Mouse (Mus musculus) spleen, adult 2 months (tissue): ENCODE results near the gene Kat6b. TPM values are rescaled to one million over a fixed set of nuclear protein-coding genes. Genes with fewer than 3 reads are reported as not detected.

Experiments used
- DNase-seq, 2 experiments: peaks; one replicate each; pipeline versions ENCODE4 v3.0.0 to v3.0.0-alpha.2; 2012 to 2021; ENCODE audit warnings: low spot score in 2 of 2, low read depth in 1 of 2
- H3K27ac ChIP-seq: fragments of 200-500 bp; 2 replicates; pipeline ENCODE4 v1.5.1; 2012; ENCODE audit warnings: low read length, inconsistent platforms; ENCODE audit not compliant: insufficient read depth
- H3K27me3 ChIP-seq: fragments of 200-500 bp; 2 replicates; pipeline ENCODE4 v1.6.1; 2012; ENCODE audit warnings: mild to moderate bottlenecking, moderate library complexity, low read length, inconsistent platforms; ENCODE audit not compliant: control insufficient read depth, insufficient read depth
- H3K36me3 ChIP-seq: fragments of 200-500 bp; 2 replicates; pipeline ENCODE4 v1.6.1; 2012; ENCODE audit warnings: mild to moderate bottlenecking, low read length, inconsistent platforms; ENCODE audit not compliant: control insufficient read depth, insufficient read depth
- H3K4me1 ChIP-seq: fragments of 200-500 bp; 2 replicates; pipeline ENCODE4 v1.6.1; 2011; ENCODE audit warnings: inconsistent platforms; ENCODE audit not compliant: control insufficient read depth, insufficient read depth, insufficient read length
- H3K4me3 ChIP-seq: fragments of 200-500 bp; 2 replicates; pipeline ENCODE4 v1.5.1; 2011; ENCODE audit warnings: mild to moderate bottlenecking, inconsistent platforms; ENCODE audit not compliant: insufficient read depth, insufficient read length; ENCODE audit errors: extremely low read depth
- CTCF ChIP-seq: fragments of 200-500 bp; IDR thresholded peaks from 2 replicates; pipeline ENCODE4 v1.5.1; 2011; ENCODE audit warnings: mild to moderate bottlenecking, inconsistent platforms; ENCODE audit not compliant: insufficient read depth, insufficient read length, insufficient replicate concordance; ENCODE audit errors: extremely low read depth
- POLR2A ChIP-seq: fragments of 200-500 bp; IDR thresholded peaks from 2 replicates; pipeline ENCODE4 v1.6.1; 2011; ENCODE audit warnings: low read depth, low read length, inconsistent platforms
- WGBS: fragments of 180-500 bp; shearing (Covaris S2); methylation state at CpG from one replicate; pipeline ENCODE4 v1.1.7; 2018; 5-methylcytosine and 5-hydroxymethylcytosine counted together
- polyA plus RNA-seq: library from polyadenylated mRNA; depleted of rRNA; stranded (reverse); fragments of >200 nt; gene quantifications from 2 replicates; pipeline ENCODE4 v1.2.3, GENCODE M21; 2012

Kat6b gene
- polyA plus RNA-seq, 1 experiment: 6.1 TPM

DNA sequence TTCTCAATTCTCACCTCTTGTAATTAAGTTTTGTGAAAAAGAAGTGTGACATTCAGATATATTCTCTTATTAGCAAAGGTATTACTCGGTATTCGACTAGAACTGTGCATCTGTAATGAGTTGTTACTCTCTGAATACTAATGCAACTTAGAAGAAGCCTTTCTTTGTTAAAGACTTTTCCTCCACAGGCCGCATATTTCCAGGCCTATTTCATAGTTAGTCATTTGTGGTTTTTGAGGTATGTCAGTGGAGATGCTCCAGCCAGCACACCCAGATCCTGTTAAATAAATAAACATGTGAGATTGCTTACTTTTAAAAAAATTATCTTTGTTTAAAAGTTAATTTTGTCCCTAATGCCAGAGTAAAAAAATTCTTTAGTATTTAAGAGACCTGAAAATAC lies 66.7 kb downstream of the Kat6b start:
- H3K27ac ChIP-seq: no peak overlapping the region
- H3K36me3 ChIP-seq: no peaks in the 10 kb centered on the region
- WGBS: 84% methylated on average over 3 of the region's 3 CpGs
- H3K4me1 ChIP-seq: no peaks in the 10 kb centered on the region
- DNase-seq: no peak
- TF ChIP-seq POLR2A (no peak), CTCF (no peak)
- no peak overlapping the region for H3K4me3 ChIP-seq
- H3K27me3 ChIP-seq: no peaks in the 10 kb centered on the region

DNA sequence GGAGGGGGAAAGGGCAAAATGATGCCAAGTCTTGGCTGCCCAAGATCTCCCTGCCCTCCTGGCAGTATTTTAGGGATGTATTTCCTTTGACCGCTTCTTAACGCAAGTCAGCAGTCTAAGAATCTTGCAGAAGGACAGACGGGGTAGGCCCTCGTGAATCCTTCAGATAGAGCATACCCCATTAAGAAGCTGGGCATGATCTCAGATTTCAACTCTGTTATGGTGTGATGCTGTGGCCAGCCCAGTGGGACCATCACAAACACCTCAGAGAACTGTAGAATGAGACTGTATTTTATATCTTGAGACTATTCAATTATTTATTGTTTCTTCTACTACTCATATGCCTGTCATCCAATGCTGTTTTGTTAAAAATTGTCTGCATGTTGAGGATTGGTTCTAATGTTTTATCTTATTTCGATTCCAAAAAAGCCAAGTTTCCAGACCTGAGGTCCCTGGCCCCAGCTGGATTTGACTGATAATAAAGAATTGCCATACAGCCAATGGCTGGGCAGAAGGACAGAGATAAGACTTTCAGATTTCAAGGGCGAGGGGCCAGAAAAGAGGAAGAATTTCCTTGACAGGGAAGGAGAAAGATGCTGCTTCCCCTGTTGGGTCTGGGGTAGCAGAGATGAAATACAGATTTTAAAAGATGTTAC lies 67.8 kb downstream of the Kat6b start:
- H3K4me1 ChIP-seq: no peaks in the 10 kb centered on the region

DNA sequence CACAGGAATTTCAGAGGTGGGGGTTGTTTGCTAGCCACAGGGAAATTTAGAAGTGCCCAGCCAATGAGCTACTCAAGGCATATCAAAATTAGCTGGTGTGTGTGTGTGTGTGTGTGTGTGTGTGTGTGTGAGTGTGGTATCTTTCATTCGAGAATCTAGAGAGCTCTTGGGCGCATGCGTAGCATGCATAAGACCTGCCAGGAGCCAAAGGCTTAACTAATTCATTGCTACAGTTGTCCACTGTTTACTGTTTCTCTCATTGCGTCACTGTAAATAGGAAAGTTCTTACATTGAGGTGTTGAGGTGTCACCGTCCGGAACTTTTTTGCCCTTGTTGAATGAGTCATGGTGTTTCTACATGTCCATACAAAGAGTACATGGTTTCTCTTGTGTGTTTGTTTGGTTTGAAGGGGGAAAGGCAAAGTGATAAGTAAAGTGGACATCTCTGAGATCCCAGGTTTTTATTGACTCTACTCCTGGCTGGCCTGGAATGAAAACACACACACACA lies 68.4 kb downstream of the Kat6b start:
- no peak overlapping the region for H3K27ac ChIP-seq
- no peaks in the 10 kb centered on the region for H3K27me3 ChIP-seq
- WGBS: 85% methylated on average over 6 of the region's 6 CpGs
- no peaks in the 10 kb centered on the region for H3K36me3 ChIP-seq
- H3K4me1 ChIP-seq: no peaks in the 10 kb centered on the region
- no peak overlapping the region for H3K4me3 ChIP-seq
- DNase-seq: no peak
- TF ChIP-seq POLR2A (no peak), CTCF (no peak)

More for the DNA sequence above, 67.8 kb downstream of the Kat6b start:
- no peak for DNase-seq
- Histone ChIP-seq H3K27me3 (no peaks in the 10 kb centered on the region), H3K27ac (no peak overlapping the region), H3K4me3 (no peak overlapping the region), H3K36me3 (no peaks in the 10 kb centered on the region)
- no peak for TF ChIP-seq CTCF
- TF ChIP-seq POLR2A: no peak
- 83% methylated on average over 6 of the region's 6 CpGs for WGBS

DNA sequence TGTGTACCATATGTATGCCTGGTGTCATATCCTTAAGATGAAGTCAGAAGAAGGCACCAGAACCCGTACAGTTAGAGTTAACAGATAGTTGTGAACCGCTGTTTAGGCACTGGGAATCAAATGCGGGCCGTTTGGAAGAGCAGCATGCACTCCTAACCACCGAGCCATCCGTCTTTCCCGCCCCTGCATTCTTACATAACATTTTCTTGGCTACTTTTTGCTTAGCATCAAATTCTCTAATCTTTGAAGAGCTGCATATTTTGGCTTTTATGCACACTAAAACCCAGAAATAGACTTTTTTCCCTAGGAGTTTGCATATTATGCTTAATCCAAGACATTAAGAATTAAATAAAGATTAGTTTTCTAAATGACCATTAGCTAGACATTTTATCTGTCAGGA lies 69.3 kb downstream of the Kat6b start:
- no peaks in the 10 kb centered on the region for H3K4me1 ChIP-seq
- TF ChIP-seq POLR2A (no peak), CTCF (no peak)
- no peaks in the 10 kb centered on the region for H3K36me3 ChIP-seq
- no peak overlapping the region for H3K4me3 ChIP-seq
- H3K27me3 ChIP-seq: no peaks in the 10 kb centered on the region
- no peak overlapping the region for H3K27ac ChIP-seq
- no peak for DNase-seq
- WGBS: 96% methylated on average over 7 of the region's 7 CpGs

DNA sequence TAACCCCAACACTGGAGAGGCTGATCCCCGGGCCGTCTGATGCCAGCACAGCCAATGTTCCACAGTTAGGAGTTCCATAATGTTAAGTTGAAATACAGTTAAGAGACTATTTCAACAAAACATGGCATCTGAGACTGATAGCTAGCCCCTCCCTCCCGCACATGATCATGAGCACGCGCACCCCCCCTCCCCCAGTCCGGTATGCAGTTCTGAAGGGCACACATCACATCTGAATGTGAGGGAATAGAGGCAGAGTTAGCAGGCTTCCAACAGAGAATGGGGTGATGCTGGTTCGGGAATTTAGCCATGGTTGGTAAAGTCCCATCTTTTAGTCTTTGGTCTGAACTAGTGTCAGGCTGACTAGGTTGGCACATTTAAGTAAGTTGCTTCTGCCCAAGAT lies 70.4 kb downstream of the Kat6b start:
- no peaks in the 10 kb centered on the region for H3K4me1 ChIP-seq
- no peaks in the 10 kb centered on the region for H3K27me3 ChIP-seq
- no peak for TF ChIP-seq POLR2A
- no peak for TF ChIP-seq CTCF
- no peak overlapping the region for H3K4me3 ChIP-seq
- no peak overlapping the region for H3K27ac ChIP-seq
- 97% methylated on average over 7 of the region's 7 CpGs for WGBS
- no peak for DNase-seq
- no peaks in the 10 kb centered on the region for H3K36me3 ChIP-seq

DNA sequence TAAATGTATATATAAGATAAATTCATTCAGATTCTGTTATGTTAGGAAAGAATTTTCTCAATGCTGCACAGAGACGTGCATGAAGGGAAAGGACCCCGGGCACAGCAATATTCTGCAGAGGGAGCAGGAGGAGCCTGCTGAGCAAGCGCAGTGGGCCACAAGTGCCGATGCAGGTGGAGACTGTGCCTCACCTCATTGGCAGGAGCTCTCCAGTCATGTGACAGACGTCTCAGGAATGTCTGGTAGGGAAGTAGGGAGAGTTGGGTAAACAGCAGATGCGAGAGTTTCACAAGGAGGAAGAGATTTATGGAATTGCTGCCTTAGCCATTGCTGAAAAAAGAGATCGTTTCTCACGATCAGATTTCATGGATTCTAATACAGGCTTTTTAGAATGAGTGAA lies 71.7 kb downstream of the Kat6b start:
- WGBS: 90% methylated on average over 8 of the region's 8 CpGs
- Histone ChIP-seq H3K27me3 (no peaks in the 10 kb centered on the region), H3K4me3 (no peak overlapping the region), H3K27ac (no peak overlapping the region), H3K4me1 (no peaks in the 10 kb centered on the region), H3K36me3 (no peaks in the 10 kb centered on the region)
- DNase-seq: no peak
- TF ChIP-seq CTCF: no peak

DNA sequence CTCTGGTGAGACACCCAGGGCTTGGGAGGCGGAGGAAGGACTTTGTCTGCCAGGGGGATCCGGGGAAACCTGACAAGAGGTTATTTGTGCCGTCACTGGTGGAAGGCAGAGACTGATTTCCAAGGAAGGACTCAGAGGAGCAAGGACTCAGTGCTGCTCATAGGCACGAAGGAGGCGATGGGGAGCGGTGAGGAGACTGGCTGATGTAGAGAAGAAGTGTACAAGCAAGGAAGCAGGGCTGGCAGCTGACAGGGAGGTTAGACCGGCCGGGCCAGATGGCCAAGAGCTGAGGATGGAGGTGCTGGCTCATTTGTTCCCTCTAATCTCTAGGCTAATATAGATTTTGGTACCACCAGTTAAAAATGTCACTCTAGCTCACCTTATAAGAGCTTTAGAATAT lies 72.8 kb downstream of the Kat6b start:
- Histone ChIP-seq H3K27me3 (no peaks in the 10 kb centered on the region), H3K27ac (no peak overlapping the region), H3K4me1 (no peaks in the 10 kb centered on the region), H3K36me3 (no peaks in the 10 kb centered on the region), H3K4me3 (no peak overlapping the region)
- TF ChIP-seq CTCF (no peak), POLR2A (no peak)
- no peak for DNase-seq
- WGBS: 91% methylated on average over 8 of the region's 8 CpGs
